Mouse (Mus musculus) left cerebral cortex, adult 18-20 months (tissue): ENCODE measurements around the gene Rexo4. TPM values are rescaled to one million over a fixed set of nuclear protein-coding genes. Genes with fewer than 3 reads are reported as not detected.

Experiments used
- DNase-seq, 2 experiments: peaks; one replicate each; pipeline ENCODE4 v3.0.0; 2021 to 2022; ENCODE audit warnings: low spot score in 2 of 2, mixed read lengths in 1 of 2
- total RNA-seq, 2 experiments: library from RNA; stranded (reverse); gene quantifications; 2 replicates each; pipeline ENCODE4 v1.2.3; 2021

Rexo4 gene
- total RNA-seq, 2 experiments from 2014 or later, result 55.5 to 66.5 TPM

DNA sequence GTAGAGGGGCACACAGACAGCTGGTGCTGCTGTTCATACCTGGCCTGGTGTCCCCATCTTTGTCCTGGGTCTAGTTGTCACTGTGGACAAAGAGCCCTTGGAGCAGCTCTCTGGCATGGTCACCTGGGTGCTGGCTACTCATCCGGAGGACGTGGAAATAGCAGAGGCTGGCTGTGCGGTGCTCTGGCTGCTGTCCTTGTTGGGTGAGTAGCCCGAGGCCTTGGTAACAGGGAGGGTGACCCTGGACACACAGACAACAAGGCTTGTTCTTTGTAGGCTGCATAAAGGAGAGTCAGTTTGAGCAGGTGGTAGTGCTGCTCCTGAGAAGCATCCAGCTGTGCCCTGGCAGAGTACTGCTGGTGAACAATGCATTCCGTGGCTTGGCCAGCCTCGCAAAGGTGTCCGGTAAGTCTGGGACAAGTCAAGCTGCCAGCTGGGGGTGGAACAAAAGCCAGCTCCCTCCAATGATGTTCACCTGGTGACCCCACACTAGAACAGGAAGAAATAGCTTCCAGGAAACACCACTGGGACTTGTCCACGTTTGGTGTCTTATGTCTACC lies 12.8 kb downstream of the Rexo4 start:
- no peak for DNase-seq

- no peak for DNase-seq
Observed at GRCm38 (mm10) chr2:26950411-26950810, 13.8 kb downstream of the Rexo4 start.

- no peak for DNase-seq
Observed at GRCm38 (mm10) chr2:26943253-26943652, 20.9 kb downstream of the Rexo4 start.

DNA sequence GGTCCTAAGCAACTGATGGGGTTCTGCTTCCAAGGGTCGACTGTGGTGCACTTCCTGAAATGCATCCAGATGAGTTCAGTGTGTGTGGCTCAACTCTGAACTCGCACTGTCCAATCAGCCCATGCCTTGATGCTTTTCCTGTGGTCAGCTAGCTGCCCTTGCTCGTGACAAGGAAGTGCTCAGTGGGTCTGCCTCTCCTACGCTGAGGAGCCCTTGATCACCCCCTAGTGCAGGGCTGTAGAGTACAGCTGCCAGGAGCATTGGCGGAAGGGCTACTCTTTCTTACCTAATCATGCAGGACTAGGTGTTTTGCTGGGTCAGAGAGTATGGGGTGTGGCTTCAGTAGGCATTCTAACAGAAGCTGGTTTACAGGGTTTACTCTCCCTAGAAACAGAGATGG lies 22.6 kb downstream of the Rexo4 start:
- DNase-seq, result no peak

GRCm38 (mm10) chr2:26936425-26936824 lies 27.8 kb downstream of the Rexo4 start:
- DNase-seq, result no peak

- no peak for DNase-seq
Observed at GRCm38 (mm10) chr2:26935286-26935685, 28.9 kb downstream of the Rexo4 start.

DNA sequence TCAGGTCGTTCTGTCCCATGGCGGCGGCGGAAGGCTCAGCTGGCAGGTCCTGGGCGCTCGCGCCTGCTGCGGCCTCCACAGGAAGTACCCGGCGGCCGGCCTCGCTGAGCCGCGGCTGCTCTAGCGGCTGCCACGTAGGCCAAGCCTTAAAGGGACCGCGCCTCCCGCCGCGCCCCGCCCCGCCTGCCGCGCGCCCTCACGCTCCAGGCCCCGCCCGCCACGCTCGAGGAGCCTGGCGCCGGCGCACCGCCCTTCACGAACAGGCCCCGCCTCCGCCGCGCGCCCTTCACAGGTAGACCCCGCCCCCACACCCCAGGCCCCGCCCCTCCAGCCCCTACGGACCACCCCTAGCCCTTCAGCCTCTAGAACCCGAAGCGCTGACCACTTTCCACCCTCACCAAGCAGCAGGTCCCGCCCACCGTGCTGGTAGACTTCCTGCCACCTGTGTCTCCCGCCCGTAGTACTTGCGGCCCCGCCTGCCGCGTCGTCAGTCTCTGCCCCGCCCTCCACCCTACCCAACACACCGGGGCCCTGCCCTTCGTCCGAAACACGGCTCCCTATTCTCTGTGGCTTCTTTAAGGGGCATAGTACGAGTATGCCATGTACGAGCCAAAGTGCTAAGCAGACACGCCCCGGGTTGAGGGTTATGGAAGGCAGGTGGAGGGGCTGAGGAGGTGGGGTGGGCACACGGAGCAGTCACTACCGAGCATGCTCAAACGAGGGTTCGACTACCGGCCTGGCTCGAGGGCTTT lies 30.7 kb downstream of the Rexo4 start, which contains the start of the genes Surf4 and Stkld1:
TSS of gene Surf4 (minus strand) at position 625 of the 752 bp plus-strand sequence.
TSS of gene Stkld1 (plus strand) at position 744 of the 752 bp plus-strand sequence.
- peak; percentile 88 to 94 for DNase-seq

DNA sequence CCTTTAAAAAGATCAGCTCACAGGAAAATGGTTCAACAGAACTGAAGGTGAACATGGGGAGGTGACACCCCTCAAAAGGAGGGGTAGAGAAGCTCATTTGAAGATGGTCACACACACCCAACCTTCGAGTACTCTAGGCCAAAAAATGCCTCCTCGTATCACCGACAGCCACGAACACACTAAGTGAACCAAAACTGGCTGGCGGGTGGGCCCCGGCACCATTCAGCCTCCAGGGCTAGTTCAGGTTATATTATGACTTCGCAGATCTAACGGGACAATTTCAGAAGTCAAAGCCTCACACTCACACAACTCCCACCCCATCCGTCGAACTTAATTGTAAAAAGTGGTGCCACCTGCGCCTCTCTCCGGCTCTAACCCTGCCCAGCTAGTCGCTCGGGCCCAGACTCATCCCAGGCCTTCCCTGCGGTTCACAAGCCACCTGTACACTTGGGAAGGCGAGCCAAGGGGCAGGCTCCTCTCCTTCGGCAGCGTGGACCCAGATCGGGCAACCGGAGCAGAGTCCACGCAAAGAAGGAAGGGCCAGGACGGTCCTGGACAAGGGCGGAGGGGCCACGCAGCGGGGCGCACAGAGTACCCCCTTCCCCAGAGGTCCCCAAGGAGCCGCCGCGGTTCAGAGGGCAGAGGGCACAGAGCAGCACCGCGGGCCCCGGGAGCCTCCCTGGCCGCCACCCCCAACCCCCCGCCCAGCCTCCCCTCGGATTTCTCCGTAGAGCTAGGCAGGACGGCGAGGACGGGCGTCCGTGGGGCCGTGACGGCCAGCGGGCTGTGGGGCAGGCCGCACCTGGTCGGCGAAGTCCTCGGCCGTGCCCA lies 31.5 kb downstream of the Rexo4 start:
- DNase-seq, result no peak

GRCm38 (mm10) chr2:26930390-26930789 lies 33.8 kb downstream of the Rexo4 start:
- DNase-seq, result peak; percentile 58 to 76

GRCm38 (mm10) chr2:26927745-26928476 lies 36.3 kb downstream of the Rexo4 start:
- DNase-seq, result no peak

- no peak for DNase-seq
Observed at GRCm38 (mm10) chr2:26921784-26922183, 42.4 kb downstream of the Rexo4 start.

GRCm38 (mm10) chr2:26920190-26920855 lies 43.9 kb downstream of the Rexo4 start:
- DNase-seq, result no peak

- DNase-seq, result no peak
Observed at GRCm38 (mm10) chr2:26919684-26920083, 44.5 kb downstream of the Rexo4 start.

- no peak for DNase-seq
Observed at GRCm38 (mm10) chr2:26916738-26917137, 47.4 kb downstream of the Rexo4 start.

DNA sequence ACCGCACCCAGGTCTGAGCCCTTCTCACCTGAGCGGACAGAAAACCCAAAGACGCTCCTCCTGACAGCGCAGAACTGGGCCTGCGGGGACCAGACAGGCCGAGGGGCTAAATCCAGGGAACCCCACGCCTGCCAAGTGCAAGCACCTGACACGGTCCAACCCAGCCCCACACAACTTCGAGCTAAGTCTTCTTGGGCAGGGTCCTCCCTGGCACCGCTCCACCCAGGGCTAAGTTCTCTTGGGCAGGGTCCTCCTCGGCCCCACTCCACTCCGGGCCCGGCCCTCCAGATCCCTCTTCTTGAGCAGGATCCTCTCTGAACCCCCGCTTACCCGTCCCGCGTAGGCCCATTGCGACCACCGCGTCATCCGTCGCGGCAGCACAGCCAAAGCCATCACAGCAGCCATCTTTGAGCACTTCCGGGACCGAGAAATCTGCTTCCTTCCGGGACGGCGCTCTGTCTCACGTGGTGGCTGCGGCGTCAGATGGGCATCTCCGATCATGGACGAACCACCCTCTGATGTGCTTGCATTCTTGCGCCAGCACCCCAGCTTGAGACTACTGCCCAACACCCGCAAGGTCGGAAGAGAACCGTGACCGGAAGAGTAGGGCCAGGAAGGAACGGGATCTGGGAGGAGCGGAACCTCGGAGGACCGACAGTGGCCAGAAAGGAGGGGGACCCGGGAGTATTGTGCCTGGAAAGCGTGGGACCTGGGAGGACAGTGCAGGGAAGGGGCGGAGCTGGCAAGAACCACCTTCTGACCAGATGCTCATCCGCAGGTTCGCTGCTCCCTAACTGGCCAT lies 48.1 kb downstream of the Rexo4 start, which contains the start of the genes Surf2 and Surf1:
TSS of gene Surf2 (plus strand) at position 441 of the 802 bp plus-strand sequence.
TSS of gene Surf1 (minus strand) at position 604 of the 802 bp plus-strand sequence.
- DNase-seq, result peak; percentile 83 to 91

DNA sequence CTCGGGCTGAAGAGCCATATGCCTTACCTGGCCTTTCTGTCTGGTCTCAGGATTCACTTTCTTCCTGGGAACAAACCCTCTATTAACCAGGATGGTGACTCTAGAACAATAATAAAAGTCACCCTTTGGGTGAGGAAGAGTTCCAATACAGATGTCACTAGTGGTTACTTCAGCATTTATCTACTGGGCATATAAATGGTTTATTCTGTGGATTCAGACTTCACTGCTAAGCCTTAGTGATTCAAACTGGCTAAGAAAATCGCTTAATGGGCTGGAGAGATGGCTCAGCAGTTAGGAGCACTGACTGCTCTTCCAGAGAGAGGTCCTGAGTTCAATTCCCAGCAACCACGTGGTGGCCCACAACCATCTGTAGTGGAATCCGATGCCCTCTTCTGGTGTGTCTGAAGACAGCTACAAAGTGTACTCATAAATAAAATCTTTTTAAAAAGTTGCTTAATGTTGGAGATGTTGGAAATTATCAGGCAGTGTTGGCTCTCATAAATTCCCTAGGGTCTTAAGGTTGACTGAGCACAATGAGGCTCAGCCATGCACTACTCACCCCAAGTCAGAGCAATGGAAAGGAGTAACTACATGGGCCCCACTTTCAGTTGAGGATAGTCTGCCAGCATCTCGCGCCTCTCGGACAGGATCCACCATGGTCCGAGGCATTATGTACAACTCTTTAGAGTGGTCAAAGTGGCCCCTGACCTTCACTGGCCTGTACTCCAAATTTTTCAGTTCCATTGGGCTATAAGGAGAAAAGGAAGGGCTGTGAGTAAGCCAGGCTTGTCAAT lies 49.8 kb downstream of the Rexo4 start:
- DNase-seq, result no peak

- DNase-seq, result no peak
Observed at GRCm38 (mm10) chr2:26913416-26914147, 50.6 kb downstream of the Rexo4 start.

- DNase-seq, result no peak
Observed at GRCm38 (mm10) chr2:26912253-26912770, 51.9 kb downstream of the Rexo4 start.
